Mouse (Mus musculus): ENCODE results near the gene Myrfl. TPM values are rescaled to one million over a fixed set of nuclear protein-coding genes. Genes with fewer than 3 reads are reported as not detected.

Gene Myrfl
- polyA plus RNA-seq (2016; fragmentation: Nextera tagmentation; extraction: Ambion mirVana), result 0.05 TPM in 1 of 2 replicates, not detected in the other

DNA sequence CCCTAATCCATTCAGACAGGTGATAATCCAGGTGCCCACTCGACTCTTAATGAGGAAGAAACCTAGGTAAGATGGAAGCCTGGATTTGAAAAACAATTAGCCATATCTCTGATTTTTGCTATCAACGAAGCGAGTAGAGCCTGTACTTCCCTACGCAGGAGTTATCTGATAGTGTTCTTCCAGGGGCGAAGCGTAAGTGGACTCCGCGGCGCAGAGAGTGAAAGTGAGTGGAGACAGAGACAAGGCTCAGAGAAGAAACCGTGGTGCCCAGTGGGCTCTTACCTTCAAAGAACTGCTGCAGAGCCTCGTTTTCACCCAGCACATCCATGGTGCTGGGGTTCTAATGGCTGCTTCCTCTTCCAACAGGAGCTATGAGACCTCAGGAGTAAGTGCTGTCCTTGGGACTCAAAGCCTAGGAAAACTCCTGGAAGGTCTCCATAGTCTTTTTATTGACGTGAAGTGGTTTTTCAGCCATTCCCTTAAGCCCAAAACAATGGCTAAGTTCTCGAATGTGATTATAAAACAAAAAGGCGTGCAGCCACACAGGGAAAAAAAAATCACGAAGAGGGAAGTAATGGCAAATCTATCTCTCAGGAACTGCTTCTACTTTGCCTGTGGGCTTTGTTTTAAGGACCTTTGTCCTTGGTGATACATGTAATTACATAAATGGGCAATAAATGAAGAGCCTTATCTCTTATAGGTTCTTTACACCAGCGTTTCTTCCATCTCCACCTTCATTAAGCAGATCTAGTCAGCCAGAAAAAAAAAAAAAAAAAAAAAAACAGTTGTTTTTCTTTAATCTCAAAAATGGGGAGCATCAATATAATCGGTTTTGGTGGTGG, at the start of gene Myrfl:
Myrfl (minus strand) TSS at position 584 of the 842 bp plus-strand sequence.
- Histone ChIP-seq H3K9ac (no peak within 1 kb of the TSS), H3K36me3 (no peaks in the 10 kb centered on the region), H3K4me3 (no peak within 1 kb of the TSS), H3K4me1 (0 out of 2 replicates have a peak, but pooled peaks cover 6% of the 10 kb centered on the region), H3K27ac (no peak within 1 kb of the TSS), H3K27me3 (replicated peaks) (no peaks in the 10 kb centered on the region), H3K9me3 (replicated peaks) (no peaks in the 10 kb centered on the region), H3K4me2 (no peak within 1 kb of the TSS)
- WGBS (ENCODE audit: insufficient replicate concordance), result 64% methylated on average over 17 of the region's 17 CpGs
- ATAC-seq, result no peak

DNA sequence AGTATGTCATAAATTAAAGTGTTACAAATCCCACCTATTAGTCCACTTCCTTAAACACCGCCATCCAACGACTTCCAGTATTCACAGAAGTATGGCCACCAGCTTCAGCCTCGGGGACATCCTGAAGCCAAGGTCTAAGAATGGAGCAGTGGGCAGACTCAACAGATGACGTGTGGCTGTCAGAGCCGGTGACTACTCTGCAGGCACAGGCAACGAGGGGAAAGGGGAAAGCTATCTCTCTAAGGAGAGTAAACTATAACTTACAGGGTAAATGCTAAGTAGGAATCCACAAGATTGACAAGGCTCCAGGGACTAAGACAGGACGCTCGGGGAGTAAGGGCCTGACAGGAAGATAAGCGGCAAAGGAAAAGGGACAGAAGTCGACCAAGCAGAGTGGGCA, 48.2 kb upstream of the Myrfl start:
- Histone ChIP-seq H3K4me3 (no peak overlapping the region), H3K36me3 (peaks cover 8% of the 10 kb centered on the region), H3K9me3 (replicated peaks) (0 out of 2 replicates have a peak, but pooled peaks cover 6% of the 10 kb centered on the region), H3K9ac (no peak overlapping the region), H3K4me1 (peaks cover 22% of the 10 kb centered on the region; the same call in 1 of the 2 replicates), H3K27ac (no peak overlapping the region), H3K27me3 (replicated peaks) (no peaks in the 10 kb centered on the region), H3K4me2 (no peak overlapping the region)
- 57% methylated on average over 10 of the region's 10 CpGs for WGBS (ENCODE audit: insufficient replicate concordance)
- ATAC-seq, result no peak

DNA sequence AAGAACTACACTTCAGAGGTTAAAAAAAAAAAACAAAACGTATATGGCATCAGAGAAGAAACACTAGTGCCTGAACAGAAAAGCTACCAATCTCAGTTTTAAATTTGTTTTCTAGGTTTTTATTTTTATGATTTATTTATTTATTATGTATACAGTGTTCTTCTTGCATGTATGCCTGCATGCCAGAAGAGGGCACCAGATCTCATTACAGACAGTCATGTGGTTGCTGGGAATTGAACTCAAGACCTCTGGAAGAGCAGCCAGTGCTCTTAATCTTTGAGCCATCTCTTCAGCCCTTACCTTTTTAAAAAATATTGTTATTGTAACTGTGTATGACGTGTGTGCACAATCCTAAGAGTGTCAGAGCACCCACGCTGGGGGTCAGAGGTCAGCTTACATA, 47.4 kb upstream of the Myrfl start:
- no peak for ATAC-seq
- Histone ChIP-seq H3K27ac (no peak overlapping the region), H3K9me3 (replicated peaks) (0 out of 2 replicates have a peak, but pooled peaks cover 6% of the 10 kb centered on the region), H3K4me1 (peaks cover 17% of the 10 kb centered on the region; the same call in 1 of the 2 replicates), H3K9ac (no peak overlapping the region), H3K4me2 (no peak overlapping the region), H3K36me3 (peaks cover 10% of the 10 kb centered on the region), H3K4me3 (no peak overlapping the region), H3K27me3 (replicated peaks) (no peaks in the 10 kb centered on the region)
- WGBS (ENCODE audit: insufficient replicate concordance), result 80% methylated on average over 3 of the region's 3 CpGs

DNA sequence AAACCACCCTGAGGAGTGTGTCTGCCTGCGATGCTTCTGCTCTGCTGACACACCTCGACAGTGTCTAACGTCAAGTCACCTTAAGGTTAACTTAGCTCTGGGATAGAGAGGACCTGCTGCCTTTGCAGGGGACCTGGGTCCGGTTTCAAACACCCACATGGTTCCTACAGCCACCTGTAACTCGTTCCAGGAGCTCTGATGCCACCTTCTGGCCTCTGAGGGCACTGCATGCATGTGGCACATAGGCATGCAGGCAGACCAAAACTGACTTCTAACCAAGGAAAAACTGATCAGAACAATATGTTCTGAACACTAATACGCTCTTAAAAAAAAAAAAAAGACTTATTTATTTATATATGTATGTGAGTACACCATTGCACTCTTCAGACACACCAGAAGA, 46.3 kb upstream of the Myrfl start:
- H3K27me3 ChIP-seq (replicated peaks), result no peaks in the 10 kb centered on the region
- no peak overlapping the region for H3K9ac ChIP-seq
- ATAC-seq, result no peak
- H3K9me3 ChIP-seq (replicated peaks), result 0 out of 2 replicates have a peak, but pooled peaks cover 6% of the 10 kb centered on the region
- no peak overlapping the region for H3K4me3 ChIP-seq
- H3K27ac ChIP-seq, result no peak overlapping the region
- 77% methylated on average over 6 of the region's 6 CpGs for WGBS (ENCODE audit: insufficient replicate concordance)
- peaks cover 21% of the 10 kb centered on the region for H3K36me3 ChIP-seq
- peaks cover 8% of the 10 kb centered on the region; the same call in 1 of the 2 replicates for H3K4me1 ChIP-seq
- H3K4me2 ChIP-seq, result no peak overlapping the region

DNA sequence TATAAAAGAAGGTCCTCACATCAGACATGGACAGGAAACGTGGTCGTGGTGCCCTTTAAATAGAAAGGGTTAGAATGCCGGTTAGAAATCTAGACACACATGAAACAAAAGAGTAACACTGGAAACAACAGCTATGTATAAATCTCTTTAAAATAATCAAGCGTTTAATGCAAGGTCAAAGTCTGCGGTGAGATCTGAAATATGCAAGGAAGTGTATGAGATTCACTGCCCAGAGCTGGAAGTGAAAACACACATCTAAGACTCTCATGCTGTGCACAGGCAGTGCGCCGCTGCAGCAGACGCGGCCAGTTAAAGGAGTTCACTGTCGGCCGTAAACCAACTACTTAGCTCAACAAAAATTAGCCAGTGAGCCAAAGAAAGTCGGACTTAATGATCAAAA, 38.3 kb upstream of the Myrfl start:
- Histone ChIP-seq H3K36me3 (peaks cover 44% of the 10 kb centered on the region), H3K9me3 (replicated peaks) (no peaks in the 10 kb centered on the region), H3K4me2 (no peak overlapping the region), H3K4me1 (peaks cover 4% of the 10 kb centered on the region), H3K4me3 (no peak overlapping the region), H3K9ac (no peak overlapping the region), H3K27me3 (replicated peaks) (no peaks in the 10 kb centered on the region), H3K27ac (no peak overlapping the region)
- WGBS (ENCODE audit: insufficient replicate concordance), result 76% methylated on average over 12 of the region's 12 CpGs
- ATAC-seq, result no peak

DNA sequence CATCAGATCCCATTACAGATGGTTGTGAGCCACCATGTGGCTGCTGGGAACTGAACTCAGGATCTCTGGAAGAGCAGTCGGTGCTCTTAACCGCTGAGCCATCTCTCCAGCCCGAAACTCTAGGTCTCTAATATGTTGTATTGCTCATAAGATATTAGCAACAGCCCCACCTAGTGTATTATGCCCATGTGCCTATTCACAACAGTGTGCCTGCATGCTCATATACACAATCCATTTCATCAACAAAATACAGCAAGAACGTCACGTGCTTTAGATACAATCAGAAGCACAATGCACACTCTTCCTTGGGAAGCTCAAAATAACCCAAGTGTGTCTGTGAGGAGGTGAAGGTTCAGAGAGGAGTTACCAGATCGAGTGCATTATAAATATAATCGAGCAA, 37.1 kb upstream of the Myrfl start:
- no peak for ATAC-seq
- 82% methylated on average over 7 of the region's 7 CpGs for WGBS (ENCODE audit: insufficient replicate concordance)
- no peaks in the 10 kb centered on the region for H3K27me3 ChIP-seq (replicated peaks)
- no peaks in the 10 kb centered on the region for H3K9me3 ChIP-seq (replicated peaks)
- H3K9ac ChIP-seq, result no peak overlapping the region
- peaks cover 4% of the 10 kb centered on the region for H3K4me1 ChIP-seq
- H3K36me3 ChIP-seq, result peaks cover 39% of the 10 kb centered on the region
- no peak overlapping the region for H3K4me3 ChIP-seq
- no peak overlapping the region for H3K4me2 ChIP-seq
- H3K27ac ChIP-seq, result no peak overlapping the region

DNA sequence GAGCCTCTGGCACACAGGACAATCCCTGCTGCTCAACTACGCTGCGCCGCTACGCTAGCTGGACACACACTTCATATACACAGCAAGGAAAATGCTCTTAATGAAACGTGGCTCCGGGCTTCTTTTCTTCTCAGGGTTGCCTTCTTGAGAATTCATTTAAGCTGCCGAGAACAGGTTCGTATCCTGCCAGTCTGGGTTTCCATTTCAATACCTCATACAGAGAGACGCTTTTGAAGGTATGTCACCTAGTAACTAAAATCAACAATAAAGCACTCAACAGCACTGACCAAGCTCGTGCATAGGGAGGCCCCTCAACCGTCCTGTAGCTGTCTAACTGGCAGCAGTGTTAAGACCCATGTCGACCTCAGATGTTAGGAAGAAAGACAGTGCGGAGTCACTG, 35.7 kb upstream of the Myrfl start:
- ATAC-seq, result no peak
- H3K4me3 ChIP-seq, result no peak overlapping the region
- H3K4me2 ChIP-seq, result no peak overlapping the region
- H3K9me3 ChIP-seq (replicated peaks), result no peaks in the 10 kb centered on the region
- H3K4me1 ChIP-seq, result peaks cover 4% of the 10 kb centered on the region
- no peaks in the 10 kb centered on the region for H3K27me3 ChIP-seq (replicated peaks)
- H3K27ac ChIP-seq, result no peak overlapping the region
- H3K9ac ChIP-seq, result no peak overlapping the region
- 80% methylated on average over 13 of the region's 13 CpGs for WGBS (ENCODE audit: insufficient replicate concordance)
- peaks cover 34% of the 10 kb centered on the region for H3K36me3 ChIP-seq

DNA sequence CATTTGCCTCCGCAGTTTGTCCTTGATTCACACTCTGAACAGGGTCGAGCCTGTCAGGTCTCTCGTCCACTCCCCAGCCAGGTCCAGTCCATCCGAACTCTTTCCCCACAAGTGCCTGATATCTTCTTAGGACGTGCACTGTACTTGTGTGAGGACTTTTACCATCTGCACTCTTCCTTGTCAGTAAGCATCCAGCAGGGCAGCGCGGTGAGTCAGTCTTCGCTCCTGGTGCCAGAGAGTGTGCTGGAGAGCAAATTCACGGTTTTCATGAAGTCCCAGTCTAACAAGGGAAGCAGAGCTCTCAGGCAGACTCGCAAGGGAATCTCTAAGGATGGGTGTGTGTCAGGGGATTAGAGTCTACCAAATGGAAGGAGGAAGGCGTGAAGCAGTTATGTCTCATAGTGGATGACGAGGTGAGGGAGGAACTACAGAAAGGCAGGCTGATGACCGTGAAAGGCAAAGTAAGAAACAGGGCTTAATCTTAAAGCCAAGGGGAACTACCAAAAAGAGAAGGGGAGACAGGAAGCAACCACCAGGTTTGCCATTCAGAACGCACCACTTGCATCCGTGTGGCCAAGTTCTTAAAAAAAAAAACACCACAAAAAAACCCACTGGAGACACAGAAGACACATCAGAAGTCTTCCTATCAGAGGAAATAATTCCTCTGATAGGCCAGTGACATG, 34.9 kb upstream of the Myrfl start:
- 75% methylated on average over 15 of the region's 15 CpGs for WGBS (ENCODE audit: insufficient replicate concordance)
- H3K4me3 ChIP-seq, result no peak overlapping the region
- H3K27ac ChIP-seq, result no peak overlapping the region
- H3K4me1 ChIP-seq, result peaks cover 4% of the 10 kb centered on the region
- H3K9ac ChIP-seq, result no peak overlapping the region
- peaks cover 33% of the 10 kb centered on the region for H3K36me3 ChIP-seq
- no peaks in the 10 kb centered on the region for H3K9me3 ChIP-seq (replicated peaks)
- H3K27me3 ChIP-seq (replicated peaks), result no peaks in the 10 kb centered on the region
- H3K4me2 ChIP-seq, result no peak overlapping the region
- ATAC-seq, result no peak

DNA sequence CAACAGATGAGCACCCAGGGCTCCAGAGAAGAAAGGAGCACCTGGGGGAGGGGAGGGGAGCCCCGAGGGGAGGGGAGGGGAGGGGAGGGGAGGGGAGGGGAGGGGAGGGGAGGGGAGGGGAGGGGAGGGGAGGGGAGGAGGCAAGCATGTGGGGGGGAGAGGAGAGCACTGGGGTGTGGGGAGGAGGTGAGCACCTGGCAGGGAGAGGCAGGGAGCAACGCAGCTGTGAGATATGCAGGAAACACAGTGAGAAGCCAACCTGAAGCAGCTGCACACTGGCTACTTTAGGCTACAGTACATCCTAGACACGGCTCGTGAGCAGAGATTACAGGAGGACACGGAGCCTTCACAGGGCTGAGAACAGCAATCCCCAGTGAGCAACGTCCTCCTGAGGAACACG, 34.2 kb upstream of the Myrfl start:
- H3K4me2 ChIP-seq, result no peak overlapping the region
- H3K27me3 ChIP-seq (replicated peaks), result no peaks in the 10 kb centered on the region
- H3K4me1 ChIP-seq, result peaks cover 4% of the 10 kb centered on the region
- no peak overlapping the region for H3K9ac ChIP-seq
- no peak overlapping the region for H3K27ac ChIP-seq
- 73% methylated on average over 6 of the region's 7 CpGs for WGBS (ENCODE audit: insufficient replicate concordance)
- no peak for ATAC-seq
- no peak overlapping the region for H3K4me3 ChIP-seq
- no peaks in the 10 kb centered on the region for H3K9me3 ChIP-seq (replicated peaks)
- H3K36me3 ChIP-seq, result peaks cover 32% of the 10 kb centered on the region

DNA sequence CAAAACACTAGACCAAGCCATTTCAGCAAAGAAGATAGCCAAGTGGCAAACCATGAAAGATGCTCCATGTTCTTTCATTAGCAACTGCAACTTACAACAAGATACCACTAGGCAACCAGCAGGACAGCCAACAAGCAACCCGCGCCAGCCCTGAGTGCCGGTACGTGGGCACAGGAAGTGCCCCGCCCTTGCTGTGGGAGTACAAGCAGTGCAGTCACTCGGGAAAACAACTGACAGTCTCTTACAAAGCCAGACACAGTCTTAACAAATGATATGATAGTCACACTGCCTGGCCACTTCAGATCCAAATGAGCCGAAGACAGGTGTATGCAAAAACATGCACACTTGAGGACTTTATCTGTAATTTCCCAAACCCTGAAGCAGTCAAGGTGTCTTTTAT, 33.8 kb upstream of the Myrfl start:
- Histone ChIP-seq H3K27me3 (replicated peaks) (no peaks in the 10 kb centered on the region), H3K36me3 (peaks cover 36% of the 10 kb centered on the region), H3K4me1 (peaks cover 4% of the 10 kb centered on the region), H3K4me2 (no peak overlapping the region), H3K4me3 (no peak overlapping the region), H3K27ac (no peak overlapping the region), H3K9me3 (replicated peaks) (no peaks in the 10 kb centered on the region), H3K9ac (no peak overlapping the region)
- no peak for ATAC-seq
- 34% methylated on average over 7 of the region's 7 CpGs for WGBS (ENCODE audit: insufficient replicate concordance)

DNA sequence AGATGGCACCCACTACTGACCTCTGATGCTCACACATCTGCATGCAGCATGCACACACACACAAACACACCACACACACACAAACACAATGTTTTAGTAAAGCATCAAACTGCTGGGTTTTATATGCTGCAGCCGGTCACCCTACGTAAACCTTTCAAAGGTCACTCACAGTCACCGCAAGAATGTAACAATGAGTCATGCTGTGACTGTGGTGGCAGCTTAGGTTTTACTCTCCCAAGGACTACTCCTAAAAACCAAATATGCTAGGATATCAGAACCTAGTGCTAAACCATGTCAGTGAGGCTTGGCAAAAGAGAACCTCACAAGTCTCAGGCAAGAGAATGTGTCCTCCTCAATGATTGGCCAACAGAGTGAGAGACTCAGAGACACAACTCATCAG, 32.1 kb upstream of the Myrfl start:
- whole genome bisulfite sequencing (ENCODE audit: insufficient replicate concordance), result 91% methylated on average over 3 of the region's 3 CpGs
- H3K36me3 ChIP-seq, result peaks cover 49% of the 10 kb centered on the region
- H3K27me3 ChIP-seq (replicated peaks), result no peaks in the 10 kb centered on the region
- no peak overlapping the region for H3K9ac ChIP-seq
- ATAC-seq, result no peak
- no peaks in the 10 kb centered on the region for H3K9me3 ChIP-seq (replicated peaks)
- no peak overlapping the region for H3K4me3 ChIP-seq
- H3K27ac ChIP-seq, result no peak overlapping the region
- H3K4me1 ChIP-seq, result peaks cover 4% of the 10 kb centered on the region
- H3K4me2 ChIP-seq, result no peak overlapping the region

DNA sequence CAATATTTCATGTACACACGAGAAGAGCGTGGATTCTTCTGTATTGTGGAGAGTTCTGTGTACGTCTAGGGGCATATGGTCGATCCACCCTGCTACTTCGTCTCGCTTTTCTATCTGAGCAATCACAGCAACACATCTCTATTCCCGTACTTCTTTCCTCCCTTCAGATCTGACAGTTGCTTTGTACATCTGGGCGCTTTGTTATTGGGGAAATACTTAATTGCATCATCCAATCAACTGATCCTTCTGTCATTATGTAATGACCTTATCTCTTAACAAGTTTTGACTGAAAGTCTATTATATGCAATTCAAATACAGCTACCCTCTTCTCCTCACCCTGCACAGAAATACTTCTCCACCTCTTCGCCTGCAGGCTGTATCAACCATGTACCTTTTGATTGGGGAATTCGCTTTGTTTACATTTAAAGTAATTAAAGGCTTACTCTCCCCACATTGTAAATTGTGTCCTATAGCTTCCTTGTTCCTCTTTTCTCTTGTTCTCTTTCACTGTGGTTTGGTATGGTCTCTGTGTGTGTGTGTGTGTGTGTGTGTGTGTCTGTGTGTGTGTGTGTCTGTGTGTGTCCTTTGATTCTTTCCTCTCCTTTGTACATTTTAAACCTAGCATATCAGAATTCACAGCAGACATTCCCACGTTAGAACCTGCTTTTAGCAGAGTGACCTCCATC, 29.9 kb upstream of the Myrfl start:
- H3K36me3 ChIP-seq, result peaks cover 55% of the 10 kb centered on the region
- 80% methylated on average over 11 of the region's 11 CpGs for WGBS (ENCODE audit: insufficient replicate concordance)

More for the DNA sequence above, 29.9 kb upstream of the Myrfl start:
- Histone ChIP-seq H3K27ac (no peak overlapping the region), H3K4me2 (no peak overlapping the region), H3K9me3 (replicated peaks) (no peaks in the 10 kb centered on the region), H3K27me3 (replicated peaks) (no peaks in the 10 kb centered on the region), H3K4me1 (peaks cover 4% of the 10 kb centered on the region), H3K9ac (no peak overlapping the region), H3K4me3 (no peak overlapping the region)
- no peak for ATAC-seq

Measured in liver, embryonic 12.5 days (tissue).